Mouse (Mus musculus) T-helper 17 cell (primary cell): ENCODE data around the gene Prc1.

ENCODE experiments used
- in situ Hi-C, 2 experiments: fragments of 300-600 bp; cut with MboI, MseI; formaldehyde crosslinking; loops; 1 replicate in 1 of 2; 2 replicates in 1 of 2; pipeline ENCODE4 v1.15.1; 2025; ENCODE audit warnings: high pct_unique_total_duplicates in 2 of 2

Gene Prc1

DNA sequence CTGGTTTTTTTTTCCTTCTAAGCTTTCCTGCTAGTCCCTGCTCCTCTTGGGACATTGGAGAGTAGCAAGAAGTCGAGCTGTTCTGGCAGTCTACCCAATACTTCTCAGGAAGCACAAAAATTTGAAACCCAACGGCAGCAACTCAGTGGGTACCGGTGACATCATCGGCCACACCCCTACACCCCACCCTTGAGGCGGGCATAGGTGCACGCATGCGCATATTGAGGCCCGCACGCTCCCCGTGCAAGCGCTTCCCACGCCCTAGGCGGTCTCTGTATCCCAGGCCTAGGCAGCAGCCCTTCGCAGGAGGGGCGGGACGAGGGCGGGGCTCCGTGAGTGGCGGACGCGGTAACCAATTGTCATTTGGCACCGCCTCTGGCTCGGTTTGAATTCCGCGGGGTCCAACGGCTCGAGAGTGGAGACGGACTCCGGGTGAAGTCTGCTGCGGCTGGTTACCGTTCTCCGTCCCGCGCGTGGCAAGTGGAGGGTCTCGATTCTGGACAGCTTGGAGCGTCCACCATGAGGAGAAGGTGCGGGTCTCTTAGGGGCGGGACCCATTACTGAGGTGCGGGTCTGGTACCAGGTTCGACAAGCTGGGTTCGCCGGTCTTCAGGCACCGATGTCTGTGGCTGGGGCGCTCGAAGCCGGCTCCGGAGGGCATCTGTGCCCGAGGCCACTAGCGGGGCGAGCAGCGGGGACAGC, at the start of gene Prc1:
Gene Prc1, plus strand, starts transcription at position 389 of the 702 bp plus-strand sequence.
- in situ Hi-C loops, result no loop called here

GRCm38 (mm10) chr7:80244851-80245250, 49.4 kb upstream of the Prc1 start:
- in situ Hi-C loops, result no loop called here

DNA sequence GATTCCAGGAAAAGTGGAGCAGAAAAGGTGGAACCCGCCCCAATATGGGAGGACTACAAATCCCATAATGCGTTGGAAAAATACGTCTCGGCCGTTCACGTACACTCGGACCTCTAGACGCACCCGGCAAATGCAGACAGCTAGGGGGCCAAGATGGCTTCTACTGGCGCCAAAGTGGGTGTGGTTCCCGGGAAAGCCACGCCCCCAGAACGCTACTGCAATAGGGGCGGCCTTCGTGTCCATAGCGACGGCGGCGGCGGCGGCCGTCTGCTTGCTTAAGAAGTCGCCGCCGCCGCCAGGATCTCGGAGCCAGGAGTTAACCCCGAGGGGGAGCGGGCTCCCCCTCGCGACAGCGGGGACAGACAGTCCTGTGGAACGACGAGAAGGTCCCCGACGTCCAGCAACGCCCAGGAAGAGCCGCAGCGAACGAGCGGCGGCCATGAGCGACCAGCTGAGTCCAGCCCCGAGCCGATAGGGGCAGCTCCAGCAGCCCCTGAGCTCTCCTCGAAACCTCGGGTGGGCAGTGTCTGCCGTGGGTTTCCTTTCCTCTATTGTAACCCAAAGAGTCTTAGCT, 48.0 kb upstream of the Prc1 start, which contains the start of gene Ttll13:
Gene Ttll13, plus strand, starts transcription at position 229 of the 574 bp plus-strand sequence.
- in situ Hi-C loops, result no loop called here

DNA sequence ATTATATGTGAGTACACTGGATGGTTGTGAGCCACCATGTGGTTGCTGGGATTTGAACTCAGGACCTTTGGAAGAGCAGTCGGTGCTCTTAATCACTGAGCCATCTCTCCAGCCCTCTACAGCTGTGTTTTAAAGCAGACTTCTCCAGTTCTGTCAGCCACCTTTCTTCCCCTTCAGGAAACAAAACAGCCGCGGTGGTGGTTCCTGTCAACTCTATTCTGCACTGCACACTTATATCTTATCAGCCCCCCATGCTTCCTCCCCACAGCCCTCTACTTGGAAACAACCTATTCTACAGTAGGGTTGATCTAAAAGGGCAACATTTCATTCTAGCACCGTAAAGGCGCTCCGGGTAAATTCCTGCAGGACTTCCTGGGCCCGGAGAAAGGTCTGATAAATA, 47.4 kb upstream of the Prc1 start:
- in situ Hi-C loops, result no loop called here

GRCm38 (mm10) chr7:80252437-80252836, 41.8 kb upstream of the Prc1 start:
- in situ Hi-C loops, result no loop called here

- in situ Hi-C loops, result no loop called here
Measured at GRCm38 (mm10) chr7:80252886-80253285, 41.4 kb upstream of the Prc1 start.

- in situ Hi-C loops, result no loop called here
Measured at GRCm38 (mm10) chr7:80255981-80256380, 38.3 kb upstream of the Prc1 start.

DNA sequence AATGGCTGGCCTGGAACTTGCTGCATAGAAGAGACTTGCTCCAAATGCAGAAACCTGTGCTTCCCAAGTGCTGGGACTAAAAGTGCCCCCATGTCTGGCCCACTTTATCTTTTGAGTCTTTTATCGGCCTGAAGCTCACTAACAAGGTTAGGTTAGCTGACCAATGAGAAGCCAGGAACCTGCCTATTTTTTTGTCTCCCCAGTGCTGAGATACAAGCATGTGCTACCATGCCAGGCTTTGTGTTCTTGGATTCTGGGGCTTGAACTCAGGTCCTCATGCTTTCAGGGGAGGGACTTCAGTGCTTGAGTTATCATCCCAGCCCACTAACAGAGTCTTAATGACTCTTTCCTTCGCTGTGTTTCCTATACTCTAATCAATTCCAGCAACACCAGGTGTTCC, 36.5 kb upstream of the Prc1 start:
- in situ Hi-C loops, result no loop called here

GRCm38 (mm10) chr7:80260625-80261371, 33.5 kb upstream of the Prc1 start, which contains the start of gene Ngrn:
Gene Ngrn (plus strand): TSS chr7:80261215.
- in situ Hi-C loops, result no loop called here

- in situ Hi-C loops, result no loop called here
Measured at GRCm38 (mm10) chr7:80261372-80261990, 32.8 kb upstream of the Prc1 start.

GRCm38 (mm10) chr7:80264606-80265005, 29.6 kb upstream of the Prc1 start:
- in situ Hi-C loops, result no loop called here

- in situ Hi-C loops, result no loop called here
Measured at GRCm38 (mm10) chr7:80267764-80268163, 26.5 kb upstream of the Prc1 start.

DNA sequence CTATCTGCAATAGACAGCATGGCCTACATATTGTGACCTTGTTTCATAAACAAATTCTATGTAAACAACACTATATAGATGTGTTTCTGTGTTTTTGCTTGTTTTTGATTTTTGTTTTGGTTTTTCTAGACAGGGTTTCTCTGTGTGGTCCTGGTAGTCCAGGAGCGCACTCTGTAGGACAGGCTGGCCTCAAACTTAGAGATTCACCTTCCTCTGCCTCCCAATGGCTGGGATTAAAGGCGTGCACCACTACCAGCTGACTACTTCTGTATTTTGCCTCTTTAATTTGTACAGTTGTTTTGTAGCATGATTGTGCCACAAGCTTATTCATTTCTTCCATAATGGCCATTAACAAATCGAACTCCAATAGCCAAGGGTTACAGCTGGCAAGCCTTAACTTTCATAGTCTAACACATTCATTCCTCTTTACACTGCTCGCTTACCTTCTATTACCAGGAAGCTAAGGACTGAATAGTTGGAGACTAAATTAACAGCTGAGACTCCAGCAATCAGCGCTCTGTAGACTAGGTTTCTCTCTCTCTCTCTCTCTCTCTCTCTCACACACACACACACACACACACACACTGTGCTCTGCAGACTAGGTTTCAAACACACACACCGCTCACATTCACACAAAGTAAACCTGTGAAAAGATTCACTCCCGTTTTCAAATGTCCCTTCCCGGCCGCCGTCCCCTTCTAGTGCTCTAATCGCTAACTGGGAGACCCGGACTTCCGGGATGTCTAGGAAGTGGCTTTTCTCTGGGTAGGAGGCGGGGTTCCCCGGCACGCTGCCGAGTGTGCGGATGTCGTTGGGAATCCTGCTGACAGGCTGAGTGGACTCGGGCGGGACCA, 25.1 kb upstream of the Prc1 start, which contains the start of gene Vps33b:
Gene Vps33b, plus strand, starts transcription at position 753 of the 854 bp plus-strand sequence.
- in situ Hi-C loops, result no loop called here

DNA sequence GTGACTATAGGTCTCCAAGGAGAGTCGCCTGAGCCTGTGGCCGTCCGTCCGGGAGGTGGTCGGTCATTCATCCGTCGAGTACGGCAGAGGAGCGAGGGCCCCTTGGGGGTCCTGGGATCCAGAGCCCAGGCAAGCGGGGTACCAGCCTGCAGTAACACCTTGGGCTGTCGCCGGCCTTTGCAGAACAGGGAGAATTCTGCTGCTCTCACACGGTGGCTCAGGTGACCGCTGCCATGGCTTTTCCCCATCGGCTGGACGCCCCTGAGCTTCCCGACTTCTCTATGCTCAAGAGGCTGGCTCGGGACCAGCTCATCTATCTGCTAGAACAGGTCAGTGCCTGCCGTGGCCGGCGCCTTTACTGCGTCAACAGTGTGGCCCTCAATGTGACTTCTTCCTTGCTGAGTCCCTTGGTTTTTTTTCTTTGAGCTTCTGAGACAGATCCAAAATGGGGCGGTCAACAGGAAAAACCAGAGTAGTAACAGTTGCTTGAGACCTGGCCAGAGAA, 24.4 kb upstream of the Prc1 start:
- in situ Hi-C loops, result no loop called here

GRCm38 (mm10) chr7:80273456-80273855, 20.8 kb upstream of the Prc1 start:
- in situ Hi-C loops, result no loop called here

- in situ Hi-C loops, result no loop called here
Measured at GRCm38 (mm10) chr7:80276374-80276773, 17.9 kb upstream of the Prc1 start.

DNA sequence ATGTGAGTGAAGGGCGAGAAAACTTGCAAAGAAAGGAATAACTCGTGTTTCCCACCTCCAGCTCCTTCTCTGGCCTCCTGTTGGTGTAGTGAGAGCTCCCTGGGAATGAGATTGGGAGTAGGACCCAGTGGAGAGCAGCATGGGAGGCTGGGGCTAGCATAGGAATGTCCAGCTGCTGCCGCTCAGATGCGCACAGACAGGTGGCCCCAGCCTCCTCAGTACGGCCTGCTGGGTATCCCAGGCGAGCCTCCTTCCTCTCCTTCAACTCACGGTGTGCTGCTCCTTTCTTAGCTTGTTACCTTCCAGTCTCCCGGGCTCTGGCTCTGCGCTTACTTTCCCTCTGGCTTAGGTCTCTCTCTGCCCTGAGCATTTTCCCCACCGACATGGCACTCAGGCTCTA, 14.2 kb upstream of the Prc1 start:
- in situ Hi-C loops, result no loop called here

DNA sequence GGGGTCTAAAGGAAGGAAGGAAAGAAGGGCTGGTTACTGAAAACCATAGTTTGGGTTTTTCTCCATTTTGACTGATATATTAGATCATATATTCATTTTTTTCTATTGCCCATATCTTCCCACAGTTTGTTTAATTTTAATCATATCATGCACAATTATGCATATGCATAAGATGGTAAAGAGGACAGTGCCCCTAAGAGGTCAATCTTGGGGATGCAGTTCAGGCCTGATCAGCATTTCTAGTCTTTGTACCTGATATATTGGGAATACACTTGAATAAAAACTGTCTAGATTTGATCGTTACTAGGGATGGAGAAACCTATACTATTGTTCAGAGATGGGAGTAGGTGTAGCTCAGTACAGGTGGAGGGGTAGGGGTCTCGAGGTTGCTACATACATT, 13.3 kb upstream of the Prc1 start:
- in situ Hi-C loops, result no loop called here

- in situ Hi-C loops, result no loop called here
Measured at GRCm38 (mm10) chr7:80281646-80282045, 12.6 kb upstream of the Prc1 start.

GRCm38 (mm10) chr7:80283226-80283918, 10.9 kb upstream of the Prc1 start:
- in situ Hi-C loops, result no loop called here
